Mouse (Mus musculus): ENCODE measurements at regions not wholly inside any gene's neighbourhood (a gene's known extent, or its start where the extent isn't known, plus 50 kb on each side); places are given as distances from the start of the nearest gene placed in this dataset.

DNA sequence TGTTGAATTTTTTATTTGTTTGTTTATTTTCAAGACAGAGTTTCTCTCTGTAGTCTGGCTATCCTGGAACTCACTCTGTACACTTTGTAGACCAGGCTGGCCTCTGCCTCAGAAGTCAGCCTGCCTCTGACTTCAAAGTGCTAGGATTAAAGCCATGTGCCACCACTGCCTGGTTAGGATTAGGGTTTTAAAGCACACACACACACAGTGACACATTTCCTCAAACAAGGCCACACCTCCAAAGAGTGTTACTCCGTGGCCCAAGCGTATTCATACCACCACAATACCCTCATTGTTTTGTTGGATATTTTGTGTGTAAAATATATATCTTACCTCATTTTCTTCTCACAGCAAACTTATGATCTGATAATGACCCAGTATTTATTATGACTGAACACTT lies 2365.4 kb upstream of the Gm12353 start:
- TF ChIP-seq CTCF (IDR thresholded peaks at IDR 0.05; ENCODE audit: borderline replicate concordance, insufficient read depth, low read depth, low read length) (no peak), POLR2A (IDR thresholded peaks at IDR 0.05; ENCODE audit: borderline replicate concordance, insufficient read depth, low read length) (no peak)
